Mouse (Mus musculus) hindbrain, embryonic 13.5 days (tissue): ENCODE data around the gene Emc6. TPM values are rescaled to one million over a fixed set of nuclear protein-coding genes. Genes with fewer than 3 reads are reported as not detected.
A peak's percentile ranks its signal among the peaks of the same experiment; 100 is the strongest.

Experiments used
- ATAC-seq: fragments of 200-750 bp; cut with Nextera tagmentation; 2 replicates; pipeline ENCODE4 v1.8.0; 2017; ENCODE audit warnings: moderate TSS enrichment; ENCODE audit not compliant: low FRiP score
- H3K27ac ChIP-seq: fragments of 300-500 bp; sonication (generic); 2 replicates; pipeline ENCODE4 v1.5.1; 2015; ENCODE audit warnings: inconsistent platforms, mild to moderate bottlenecking, moderate library complexity
- H3K27me3 ChIP-seq: fragments of 300-500 bp; sonication (generic); 2 replicates; pipeline ENCODE4 v1.6.1; 2015; ENCODE audit warnings: mild to moderate bottlenecking, inconsistent platforms
- H3K36me3 ChIP-seq: fragments of 300-500 bp; sonication (generic); 2 replicates; pipeline ENCODE4 v1.6.1; 2015; ENCODE audit warnings: mild to moderate bottlenecking, inconsistent platforms
- H3K4me1 ChIP-seq: fragments of 300-500 bp; sonication (generic); replicated peaks from 2 replicates; pipeline ENCODE4 v1.6.1; 2015; ENCODE audit warnings: inconsistent platforms
- H3K4me2 ChIP-seq: fragments of 300-500 bp; sonication (generic); 2 replicates; pipeline ENCODE4 v1.6.1; 2015; ENCODE audit warnings: inconsistent platforms, mild to moderate bottlenecking, moderate library complexity
- H3K4me3 ChIP-seq: fragments of 300-500 bp; sonication (generic); 2 replicates; pipeline ENCODE4 v1.5.1; 2015; ENCODE audit warnings: mild to moderate bottlenecking, inconsistent platforms
- H3K9ac ChIP-seq: fragments of 300-500 bp; sonication (generic); 2 replicates; pipeline ENCODE4 v1.6.1; 2015; ENCODE audit warnings: mild to moderate bottlenecking, inconsistent platforms
- H3K9me3 ChIP-seq: fragments of 300-500 bp; sonication (generic); 2 replicates; pipeline ENCODE4 v1.6.1; 2016; ENCODE audit warnings: inconsistent platforms
- WGBS: fragments of 180-500 bp; shearing (Covaris S2); methylation state at CpG from one replicate; pipeline ENCODE4 v1.1.7; 2015; 5-methylcytosine and 5-hydroxymethylcytosine counted together
- polyA plus RNA-seq: library from polyadenylated mRNA; unstranded; fragments of >200 nt; fragmentation: Nextera tagmentation; extraction: Ambion mirVana; gene quantifications from 2 replicates; pipeline ENCODE4 v1.2.1, GENCODE M21; 2015

The Emc6 gene
- polyA plus RNA-seq, 1 experiment from 2014 or later, result 136 TPM

GRCm38 (mm10) chr11:73137591-73138501, 39.0 kb downstream of the Emc6 start, which contains the start of gene Haspin:
Gene Haspin, minus strand, starts transcription at chr11:73138294.
- no peak within 1 kb of the TSS for H3K27ac ChIP-seq
- H3K27me3 ChIP-seq, result no peaks in the 10 kb centered on the region
- WGBS, result under 1% methylated on average over 84 of the region's 84 CpGs
- peak; percentile 97 for ATAC-seq
- peak within 1 kb of the TSS; percentile 90 for H3K4me2 ChIP-seq
- no peaks in the 10 kb centered on the region for H3K9me3 ChIP-seq
- peaks cover 27% of the 10 kb centered on the region for H3K4me1 ChIP-seq
- H3K4me3 ChIP-seq, result peak within 1 kb of the TSS; percentile 76
- H3K9ac ChIP-seq, result peak within 1 kb of the TSS; percentile 79
- peaks cover 5% of the 10 kb centered on the region; the same call in 1 of the 2 replicates for H3K36me3 ChIP-seq

GRCm38 (mm10) chr11:73137116-73137515, 39.7 kb downstream of the Emc6 start:
- ATAC-seq, result no peak
- no peaks in the 10 kb centered on the region for H3K9me3 ChIP-seq
- H3K27me3 ChIP-seq, result no peaks in the 10 kb centered on the region
- no peak overlapping the region for H3K27ac ChIP-seq
- H3K9ac ChIP-seq, result peak overlapping the region; percentile 79
- peaks cover 11% of the 10 kb centered on the region; the same call in 1 of the 2 replicates for H3K36me3 ChIP-seq
- H3K4me2 ChIP-seq, result peak overlapping the region; percentile 90
- H3K4me1 ChIP-seq, result peaks cover 27% of the 10 kb centered on the region
- WGBS, result 43% methylated on average over 11 of the region's 11 CpGs
- peak overlapping the region; percentile 76 for H3K4me3 ChIP-seq

- H3K4me2 ChIP-seq, result peak overlapping the region; percentile 90
- no peak for ATAC-seq
- H3K4me1 ChIP-seq, result peaks cover 27% of the 10 kb centered on the region
- WGBS, result 93% methylated on average over 6 of the region's 6 CpGs
- no peaks in the 10 kb centered on the region for H3K27me3 ChIP-seq
- no peaks in the 10 kb centered on the region for H3K9me3 ChIP-seq
- H3K36me3 ChIP-seq, result peaks cover 11% of the 10 kb centered on the region; the same call in 1 of the 2 replicates
- H3K27ac ChIP-seq, result no peak overlapping the region
- peak overlapping the region; percentile 76 for H3K4me3 ChIP-seq
- 0 out of 2 replicates have a peak overlapping the region, but pooled peaks have one; percentile 79 for H3K9ac ChIP-seq
Observed at GRCm38 (mm10) chr11:73136587-73136986, 40.2 kb downstream of the Emc6 start.

GRCm38 (mm10) chr11:73134222-73134621, 42.6 kb downstream of the Emc6 start:
- Histone ChIP-seq H3K4me2 (no peak overlapping the region), H3K27ac (no peak overlapping the region), H3K4me3 (no peak overlapping the region), H3K27me3 (no peaks in the 10 kb centered on the region), H3K4me1 (peaks cover 27% of the 10 kb centered on the region), H3K9me3 (no peaks in the 10 kb centered on the region), H3K36me3 (peaks cover 11% of the 10 kb centered on the region; the same call in 1 of the 2 replicates), H3K9ac (no peak overlapping the region)
- ATAC-seq, result no peak
- WGBS, result 95% methylated on average over 5 of the region's 5 CpGs

GRCm38 (mm10) chr11:73132999-73133398, 43.8 kb downstream of the Emc6 start:
- peaks cover 11% of the 10 kb centered on the region; the same call in 1 of the 2 replicates for H3K36me3 ChIP-seq
- no peak overlapping the region for H3K4me2 ChIP-seq
- no peak overlapping the region for H3K4me3 ChIP-seq
- ATAC-seq, result no peak
- no peak overlapping the region for H3K27ac ChIP-seq
- peaks cover 22% of the 10 kb centered on the region for H3K4me1 ChIP-seq
- no peaks in the 10 kb centered on the region for H3K27me3 ChIP-seq
- H3K9me3 ChIP-seq, result no peaks in the 10 kb centered on the region
- WGBS, result 96% methylated on average over 6 of the region's 6 CpGs
- no peak overlapping the region for H3K9ac ChIP-seq

GRCm38 (mm10) chr11:73131020-73131419, 45.8 kb downstream of the Emc6 start:
- Histone ChIP-seq H3K36me3 (peaks cover 11% of the 10 kb centered on the region; the same call in 1 of the 2 replicates), H3K27me3 (no peaks in the 10 kb centered on the region), H3K4me2 (no peak overlapping the region), H3K9me3 (no peaks in the 10 kb centered on the region), H3K9ac (no peak overlapping the region), H3K4me3 (no peak overlapping the region), H3K27ac (no peak overlapping the region), H3K4me1 (peaks cover 4% of the 10 kb centered on the region; the same call in 1 of the 2 replicates)
- ATAC-seq, result no peak
- 85% methylated on average over 7 of the region's 7 CpGs for WGBS

GRCm38 (mm10) chr11:73126495-73126894, 50.3 kb downstream of the Emc6 start:
- 85% methylated on average over 6 of the region's 6 CpGs for WGBS
- no peaks in the 10 kb centered on the region for H3K9me3 ChIP-seq
- H3K36me3 ChIP-seq, result no peaks in the 10 kb centered on the region
- no peak overlapping the region for H3K27ac ChIP-seq
- H3K4me2 ChIP-seq, result no peak overlapping the region
- ATAC-seq, result no peak
- H3K4me1 ChIP-seq, result no peaks in the 10 kb centered on the region
- H3K4me3 ChIP-seq, result no peak overlapping the region
- no peaks in the 10 kb centered on the region for H3K27me3 ChIP-seq
- no peak overlapping the region for H3K9ac ChIP-seq

Other genes with a start within 250 kb of the Emc6 start
- 1.3 and 1.4 TPM in 2 replicates for gene Atp2a3, start 215.9 kb downstream of the Emc6 start, polyA plus RNA-seq
- gene P2rx1, start 177.9 kb downstream of the Emc6 start, polyA plus RNA-seq, result 0.65 TPM in 2 replicates
- gene Camkk1, start 158.0 kb downstream of the Emc6 start, polyA plus RNA-seq, result 21.5 and 23.1 TPM in 2 replicates
- 12.5 and 13.1 TPM in 2 replicates for gene Ncbp3, start 129.3 kb downstream of the Emc6 start, polyA plus RNA-seq
- gene Itgae, start 86.5 kb downstream of the Emc6 start, polyA plus RNA-seq, result 0.13 and 0.27 TPM in 2 replicates
- 3.7 and 3.8 TPM in 2 replicates for gene Haspin, start 38.7 kb downstream of the Emc6 start, polyA plus RNA-seq
- 0.28 and 0.42 TPM in 2 replicates for gene P2rx5, start 16.6 kb downstream of the Emc6 start, polyA plus RNA-seq
- 180 and 185 TPM in 2 replicates for gene Tax1bp3, start within 50 bp of the Emc6 start, polyA plus RNA-seq
- gene Ctns, start 22.0 kb upstream of the Emc6 start, polyA plus RNA-seq, result 21.5 and 22.8 TPM in 2 replicates
- 2.0 and 2.3 TPM in 2 replicates for gene Shpk, start 22.4 kb upstream of the Emc6 start, polyA plus RNA-seq
- 0.41 and 0.86 TPM in 2 replicates for gene Trpv1, start 57.3 kb upstream of the Emc6 start, polyA plus RNA-seq
- gene Trpv3, start 90.4 kb upstream of the Emc6 start, polyA plus RNA-seq, result 0.06 and 0.18 TPM in 2 replicates
- gene Aspa, start 152.6 kb upstream of the Emc6 start, polyA plus RNA-seq, result 0.84 and 2.4 TPM in 2 replicates
- gene Gm49340, start 152.7 kb upstream of the Emc6 start, polyA plus RNA-seq, result not detected in 2 replicates
- not detected in 2 replicates for gene Spata22, start 152.7 kb upstream of the Emc6 start, polyA plus RNA-seq
- gene Olfr20, start 173.7 kb upstream of the Emc6 start, polyA plus RNA-seq, result not detected in 2 replicates
- not detected in 2 replicates for gene Olfr376, start 194.2 kb upstream of the Emc6 start, polyA plus RNA-seq
- not detected in 2 replicates for gene Olfr1, start 222.6 kb upstream of the Emc6 start, polyA plus RNA-seq